Mouse (Mus musculus) liver, adult (tissue): ENCODE results near the gene Pigx.

Experiments used
- GATA4 ChIP-seq: IDR thresholded peaks from 2 replicates; pipeline ENCODE4 v1.6.1; 2014; ENCODE audit warnings: mild to moderate bottlenecking, low read length; ENCODE audit not compliant: insufficient replicate concordance

Gene Pigx

GRCm38 (mm10) chr16:32114968-32115695 lies 15.6 kb upstream of the Pigx start:
- no peak for TF ChIP-seq GATA4

- TF ChIP-seq GATA4, result no peak
Measured at GRCm38 (mm10) chr16:32114406-32114805, 14.9 kb upstream of the Pigx start.

DNA sequence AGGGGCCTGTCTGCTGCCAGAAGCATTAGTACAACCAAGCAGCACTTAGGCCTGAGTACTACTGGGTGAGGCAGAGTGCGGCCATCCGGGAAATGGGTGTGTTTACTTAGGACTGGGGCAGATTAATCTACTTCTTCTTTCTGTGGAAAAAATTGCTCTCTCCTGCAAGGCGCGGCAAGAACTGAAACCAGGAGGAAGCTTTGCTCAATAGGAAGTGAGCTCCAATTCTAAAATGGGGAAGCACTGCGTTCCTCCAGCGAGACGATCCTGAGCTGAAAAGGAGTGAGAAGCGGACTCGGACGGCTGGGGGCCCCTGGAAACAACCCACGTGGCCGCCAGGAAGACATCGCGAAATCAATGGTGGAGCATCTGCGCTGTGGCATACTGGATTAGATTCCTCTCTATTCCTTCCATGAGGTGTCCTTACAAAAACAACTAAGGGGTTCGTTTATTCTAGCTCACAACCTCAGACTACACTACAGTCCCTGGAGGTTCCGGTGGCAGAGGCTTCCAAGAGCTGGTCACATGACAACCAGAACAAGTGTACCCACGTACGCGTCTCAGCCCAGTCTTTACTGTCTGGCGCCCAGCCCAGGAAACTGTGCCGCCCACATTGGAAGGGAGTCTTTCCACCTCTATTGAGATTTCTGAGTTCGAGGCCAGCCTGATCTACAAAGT lies 14.1 kb upstream of the Pigx start:
- no peak for TF ChIP-seq GATA4

DNA sequence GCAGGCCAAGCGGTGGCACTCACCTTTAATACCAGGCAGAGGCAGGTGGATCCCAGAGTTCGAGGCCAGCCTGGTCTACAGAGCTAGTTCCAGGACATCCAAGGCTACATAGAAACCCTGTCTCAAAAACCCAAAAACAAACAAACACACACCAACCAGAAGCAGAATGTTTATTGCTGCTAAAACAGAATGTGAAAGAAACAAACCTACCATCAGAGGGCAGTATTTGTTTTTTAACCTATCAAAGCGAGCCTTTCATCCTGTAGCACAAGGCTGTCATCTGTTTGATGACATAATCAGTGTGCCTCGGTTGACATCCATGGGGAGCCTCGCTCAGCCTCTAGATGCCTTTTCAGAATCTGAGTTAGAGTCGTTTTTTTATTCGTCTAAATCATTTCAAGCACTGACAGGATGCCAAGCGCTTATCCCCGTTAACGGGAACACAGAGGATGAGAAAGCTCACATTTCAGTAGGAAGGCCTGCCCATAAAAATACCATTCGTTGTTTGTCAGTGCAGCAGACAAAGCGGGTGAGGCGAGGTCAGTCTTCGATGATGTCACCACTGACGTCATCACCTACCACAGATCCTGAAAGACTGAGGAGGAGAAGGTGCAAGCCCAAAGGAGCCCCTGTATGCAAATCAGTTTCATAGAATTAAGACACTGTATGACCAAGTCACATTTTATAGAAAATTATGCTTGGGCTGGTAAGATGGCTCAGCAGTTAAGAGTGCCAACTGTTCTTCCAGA lies 11.6 kb upstream of the Pigx start:
- no peak for TF ChIP-seq GATA4

DNA sequence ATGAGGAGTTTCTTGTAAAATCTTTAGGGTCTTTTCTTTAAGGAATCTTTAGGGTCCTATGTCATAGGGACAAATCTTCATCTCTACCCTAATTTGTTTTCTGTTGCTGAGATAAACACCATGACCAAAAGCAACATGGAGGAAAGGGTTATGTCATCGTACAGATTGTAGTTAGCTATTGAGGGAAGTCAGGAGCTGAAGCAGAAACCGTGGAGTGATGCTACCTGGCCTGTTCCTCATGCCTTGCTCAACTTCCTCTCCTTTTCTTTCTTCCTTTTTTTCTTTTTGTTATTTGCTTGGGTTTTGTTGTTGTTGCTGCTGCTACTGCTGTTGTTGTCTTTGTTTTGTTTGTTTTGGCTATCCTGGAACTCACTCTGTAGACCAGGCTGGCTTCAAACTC lies 9.0 kb upstream of the Pigx start:
- TF ChIP-seq GATA4, result no peak

DNA sequence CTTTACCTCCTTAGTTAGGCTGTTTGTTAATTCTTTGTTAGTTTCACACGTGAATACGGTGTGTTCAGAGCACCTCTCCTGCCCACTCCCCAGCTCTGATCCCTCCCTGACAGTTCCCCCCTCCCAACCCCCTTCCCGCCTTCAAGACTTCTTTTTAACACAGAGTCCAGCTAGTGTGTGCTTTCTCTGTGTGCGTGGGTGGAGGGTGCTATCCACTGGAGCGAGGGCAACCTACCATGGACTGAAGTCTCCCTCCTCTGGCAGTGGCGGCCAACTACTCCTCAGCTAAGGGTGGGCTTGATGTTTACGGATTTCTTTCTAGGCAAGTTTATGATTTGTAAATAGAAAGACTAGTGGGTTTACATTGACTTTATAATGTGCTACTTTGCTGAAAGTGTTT lies 8.6 kb upstream of the Pigx start:
- TF ChIP-seq GATA4, result no peak

DNA sequence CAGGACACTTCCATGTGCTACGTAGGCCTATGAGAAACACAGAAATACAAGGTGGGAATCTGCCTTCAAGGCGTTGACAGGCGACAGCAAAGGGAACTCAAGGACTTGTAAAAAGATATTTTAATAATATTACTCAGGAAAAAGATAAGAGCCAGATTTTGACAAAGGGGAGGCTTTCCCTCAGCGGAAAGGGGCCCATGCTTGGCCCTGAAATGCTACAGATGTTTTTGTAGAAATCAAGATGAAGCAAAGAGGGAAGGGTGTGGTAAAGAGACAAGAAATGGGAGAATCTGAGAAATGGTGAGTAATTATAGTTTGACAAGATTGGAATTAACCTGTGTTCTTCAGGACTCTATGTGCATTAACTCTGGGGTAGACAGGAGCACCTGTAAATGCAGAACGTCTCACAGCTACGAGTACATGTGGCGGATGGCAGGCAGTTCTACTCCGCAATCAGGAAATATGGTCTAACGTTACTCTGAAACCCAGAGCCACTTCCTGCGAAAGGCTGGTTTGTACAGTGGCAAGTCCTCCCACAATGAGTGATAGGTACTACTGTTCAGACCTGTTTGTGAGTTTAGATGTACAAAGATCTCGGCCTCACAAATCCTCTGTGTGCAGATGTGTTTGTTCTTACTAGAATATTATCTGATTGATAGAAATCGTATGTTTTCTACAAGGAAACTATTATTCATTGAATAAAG lies 8.0 kb upstream of the Pigx start:
- no peak for TF ChIP-seq GATA4

DNA sequence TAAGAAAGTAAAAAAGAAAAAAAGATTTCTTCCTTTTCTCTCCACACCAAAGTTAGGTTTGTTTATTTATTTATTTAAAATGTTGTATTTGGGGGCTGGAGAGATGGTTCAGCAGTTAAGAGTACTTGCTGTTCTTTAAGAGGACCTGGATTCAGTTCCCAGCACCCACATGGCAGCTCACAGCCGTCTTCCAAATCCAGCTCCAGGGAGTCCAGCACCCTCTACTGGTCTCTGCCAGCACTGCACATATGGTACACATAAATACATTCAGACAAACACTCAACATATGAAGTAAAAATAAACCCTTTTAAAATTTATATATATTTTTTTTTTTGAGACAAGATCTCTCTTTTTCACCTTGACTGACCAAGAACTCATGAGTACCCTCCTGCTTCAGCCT lies 6.2 kb upstream of the Pigx start:
- TF ChIP-seq GATA4, result no peak

GRCm38 (mm10) chr16:32102295-32102694 lies 2.8 kb upstream of the Pigx start:
- no peak for TF ChIP-seq GATA4

- no peak for TF ChIP-seq GATA4
Measured at GRCm38 (mm10) chr16:32098897-32099637, 473 bp downstream of the Pigx start.

- no peak for TF ChIP-seq GATA4
Measured at GRCm38 (mm10) chr16:32091466-32091865, 8.1 kb downstream of the Pigx start.

DNA sequence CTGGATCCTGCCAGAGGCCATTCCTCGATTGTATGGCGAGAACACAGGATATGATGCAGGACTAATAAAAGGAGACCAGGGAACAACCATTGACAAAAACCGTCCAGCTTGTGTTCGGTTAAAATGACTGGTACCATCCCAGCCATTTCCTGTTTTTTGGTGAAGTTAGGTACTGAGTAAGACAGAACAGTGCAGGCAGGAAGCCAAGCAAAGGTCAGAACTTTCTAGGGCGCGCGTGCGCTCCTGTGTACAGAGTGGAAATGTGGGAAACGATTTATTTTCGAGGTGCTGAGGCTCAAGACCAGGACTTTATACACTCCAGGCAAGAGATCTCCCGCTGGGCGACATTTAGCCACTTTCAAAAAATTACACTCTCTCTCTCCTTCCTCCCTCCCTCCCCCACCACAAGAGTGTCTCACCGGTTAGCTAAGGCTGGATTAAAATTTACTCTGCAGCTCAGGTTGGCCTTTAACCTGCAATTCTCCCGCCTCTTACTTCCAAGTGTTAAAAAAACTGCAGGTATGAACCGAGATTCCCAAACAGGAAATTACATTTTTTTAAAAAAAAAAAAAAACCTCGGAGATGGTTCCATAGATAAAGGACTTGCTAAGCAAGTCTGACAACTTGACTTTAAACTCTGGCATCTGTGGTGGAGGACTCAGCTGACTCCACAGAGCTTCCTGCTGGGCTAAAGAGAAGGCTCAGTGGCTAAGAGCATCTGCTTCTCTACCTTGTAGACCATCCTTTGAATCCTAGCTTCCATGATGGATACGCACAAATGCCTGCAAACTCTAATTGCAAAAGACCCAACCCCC lies 11.7 kb downstream of the Pigx start:
- no peak for TF ChIP-seq GATA4

DNA sequence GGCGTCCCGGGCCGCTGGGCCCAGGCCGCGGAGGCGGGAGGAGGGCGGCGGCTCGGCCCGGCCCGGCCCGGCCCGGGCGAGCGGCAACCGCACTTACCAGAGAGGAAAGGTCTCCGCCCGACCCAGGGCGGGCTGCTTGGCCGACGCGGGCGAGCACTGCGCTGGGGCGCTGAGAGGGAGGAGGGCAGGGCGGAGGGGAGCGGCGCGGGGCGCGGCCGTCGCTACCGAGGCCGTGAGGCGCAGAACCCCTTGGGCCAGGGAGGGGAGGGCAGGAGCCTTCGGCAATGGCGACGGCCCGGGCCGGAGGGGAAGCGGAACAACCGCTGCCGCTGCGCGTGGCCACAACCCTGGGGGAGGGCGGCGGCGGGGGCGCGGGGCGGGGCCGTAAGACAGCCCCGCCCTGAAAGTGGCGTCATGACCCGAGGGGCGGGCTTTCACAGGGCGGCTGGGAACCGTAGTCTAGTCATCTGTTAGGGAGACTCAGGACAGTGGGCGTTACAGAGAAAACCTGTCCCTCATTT lies 20.5 kb downstream of the Pigx start, which contains the start of gene Pak2:
TSS of gene Pak2 (minus strand) at position 352 of the 521 bp plus-strand sequence.
- TF ChIP-seq GATA4, result no peak
